Mouse (Mus musculus): ENCODE measurements around the gene Ralbp1.

Ralbp1 gene

GRCm38 (mm10) chr17:65902281-65902680 is 16.7 kb upstream of the Ralbp1 start:
- no peak for DNase-seq (ENCODE audit: low read depth in 1 of 2, low spot score in 2 of 2)

- DNase-seq (ENCODE audit: low read depth in 1 of 2, low spot score in 2 of 2), result no peak
Observed at GRCm38 (mm10) chr17:65896016-65896415, 10.4 kb upstream of the Ralbp1 start.

- no peak for DNase-seq (ENCODE audit: low read depth in 1 of 2, low spot score in 2 of 2)
Observed at GRCm38 (mm10) chr17:65889476-65889875, 3.9 kb upstream of the Ralbp1 start.

- DNase-seq (ENCODE audit: low read depth in 1 of 2, low spot score in 2 of 2), result no peak
Observed at GRCm38 (mm10) chr17:65886571-65886970, 973 bp upstream of the Ralbp1 start.

- DNase-seq (ENCODE audit: low read depth in 1 of 2, low spot score in 2 of 2), result no peak
Observed at GRCm38 (mm10) chr17:65885398-65885696, 251 bp downstream of the Ralbp1 start.

GRCm38 (mm10) chr17:65884691-65885397 is 754 bp downstream of the Ralbp1 start:
- DNase-seq (ENCODE audit: low read depth in 1 of 2, low spot score in 2 of 2), result peak; percentile 98

GRCm38 (mm10) chr17:65884061-65884669 is 1.4 kb downstream of the Ralbp1 start:
- no peak for DNase-seq (ENCODE audit: low read depth in 1 of 2, low spot score in 2 of 2)

- no peak for DNase-seq (ENCODE audit: low read depth in 1 of 2, low spot score in 2 of 2)
Observed at GRCm38 (mm10) chr17:65877026-65877425, 8.6 kb downstream of the Ralbp1 start.

- no peak for DNase-seq (ENCODE audit: low read depth in 1 of 2, low spot score in 2 of 2)
Observed at GRCm38 (mm10) chr17:65873834-65874233, 11.8 kb downstream of the Ralbp1 start.

- DNase-seq (ENCODE audit: low read depth in 1 of 2, low spot score in 2 of 2), result no peak
Observed at GRCm38 (mm10) chr17:65873156-65873555, 12.4 kb downstream of the Ralbp1 start.

GRCm38 (mm10) chr17:65872652-65873051 is 12.9 kb downstream of the Ralbp1 start:
- DNase-seq (ENCODE audit: low read depth in 1 of 2, low spot score in 2 of 2), result no peak

GRCm38 (mm10) chr17:65872051-65872450 is 13.5 kb downstream of the Ralbp1 start:
- DNase-seq (ENCODE audit: low read depth in 1 of 2, low spot score in 2 of 2), result no peak

- no peak for DNase-seq (ENCODE audit: low read depth in 1 of 2, low spot score in 2 of 2)
Observed at GRCm38 (mm10) chr17:65871641-65872041, 14.0 kb downstream of the Ralbp1 start.

- DNase-seq (ENCODE audit: low read depth in 1 of 2, low spot score in 2 of 2), result peak; percentile 62 to 73
Observed at GRCm38 (mm10) chr17:65870146-65870545, 15.5 kb downstream of the Ralbp1 start.

GRCm38 (mm10) chr17:65869720-65870119 is 15.9 kb downstream of the Ralbp1 start:
- no peak for DNase-seq (ENCODE audit: low read depth in 1 of 2, low spot score in 2 of 2)

- DNase-seq (ENCODE audit: low read depth in 1 of 2, low spot score in 2 of 2), result no peak
Observed at GRCm38 (mm10) chr17:65867996-65868395, 17.6 kb downstream of the Ralbp1 start.

- DNase-seq (ENCODE audit: low read depth in 1 of 2, low spot score in 2 of 2), result no peak
Observed at GRCm38 (mm10) chr17:65866201-65866600, 19.4 kb downstream of the Ralbp1 start.

- no peak for DNase-seq (ENCODE audit: low read depth in 1 of 2, low spot score in 2 of 2)
Observed at GRCm38 (mm10) chr17:65865265-65865664, 20.3 kb downstream of the Ralbp1 start.

GRCm38 (mm10) chr17:65864742-65865141 is 20.9 kb downstream of the Ralbp1 start:
- DNase-seq (ENCODE audit: low read depth in 1 of 2, low spot score in 2 of 2), result no peak

GRCm38 (mm10) chr17:65863830-65864229 is 21.8 kb downstream of the Ralbp1 start:
- no peak for DNase-seq (ENCODE audit: low read depth in 1 of 2, low spot score in 2 of 2)

- no peak for DNase-seq (ENCODE audit: low read depth in 1 of 2, low spot score in 2 of 2)
Observed at GRCm38 (mm10) chr17:65862579-65862978, 23.0 kb downstream of the Ralbp1 start.

- DNase-seq (ENCODE audit: low read depth in 1 of 2, low spot score in 2 of 2), result no peak
Observed at GRCm38 (mm10) chr17:65857617-65858016, 28.0 kb downstream of the Ralbp1 start.

- DNase-seq (ENCODE audit: low read depth in 1 of 2, low spot score in 2 of 2), result no peak
Observed at GRCm38 (mm10) chr17:65854006-65854405, 31.6 kb downstream of the Ralbp1 start.
